Mouse (Mus musculus): ENCODE data around the gene Ptpn12.

Ptpn12 gene

DNA sequence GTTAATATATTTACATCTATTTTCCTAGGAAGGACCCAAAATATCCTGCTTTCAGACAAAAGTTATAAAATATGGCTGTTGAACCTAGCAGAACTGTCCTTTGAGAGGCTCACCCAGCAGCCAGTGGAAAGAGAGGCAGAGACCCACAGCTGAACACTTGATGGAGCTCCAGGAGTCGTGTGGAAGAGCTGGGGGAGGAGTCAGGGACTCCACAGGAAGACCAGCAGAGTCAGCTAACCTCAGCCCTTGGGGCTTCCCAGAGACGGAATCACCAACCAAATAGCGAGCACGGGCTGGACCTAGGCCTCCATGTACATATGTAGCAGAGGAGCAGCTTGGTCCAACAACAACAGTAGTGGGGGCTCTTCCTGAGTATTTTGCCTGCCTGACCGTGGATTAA lies 38.6 kb downstream of the Ptpn12 start:
- DNase-seq: peak; percentile 30

DNA sequence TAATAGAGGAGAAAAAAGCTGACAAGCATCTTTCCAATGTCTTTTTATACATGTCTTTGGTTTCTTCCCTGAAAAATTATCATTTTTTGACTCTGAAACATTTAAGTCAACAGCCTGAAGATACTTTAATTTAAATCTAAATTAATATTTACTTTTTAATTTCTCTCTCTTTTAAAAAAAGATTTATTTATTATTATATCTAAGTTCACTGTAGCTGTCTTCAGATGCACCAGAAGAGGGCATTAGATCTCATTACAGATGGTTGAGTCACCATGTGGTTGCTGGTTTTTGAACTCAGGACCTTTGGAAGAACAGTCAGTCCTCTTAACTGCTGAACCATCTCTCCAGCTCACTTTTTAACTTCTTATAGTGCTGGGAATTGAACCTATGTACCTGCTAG lies 44.8 kb downstream of the Ptpn12 start:
- DNase-seq: no peak

DNA sequence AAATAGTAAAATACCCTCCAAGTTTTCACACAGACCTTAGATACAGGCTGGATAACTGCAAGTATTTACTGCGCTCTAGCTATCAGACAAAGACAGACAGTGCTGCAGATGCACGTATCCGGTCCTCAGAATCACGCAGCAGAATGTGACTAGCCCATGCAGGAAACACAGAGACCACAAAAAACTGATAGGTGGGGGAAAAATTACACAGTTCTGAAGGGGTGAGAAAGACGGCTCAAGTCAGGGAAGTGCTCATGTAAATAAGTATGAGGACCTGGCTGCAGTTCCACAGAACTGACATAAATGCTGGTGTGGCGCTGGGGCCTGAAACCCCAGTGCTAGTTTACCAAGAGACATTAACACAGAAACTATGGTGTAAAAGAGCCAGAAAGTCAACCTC lies 53.0 kb downstream of the Ptpn12 start:
- no peak for DNase-seq

DNA sequence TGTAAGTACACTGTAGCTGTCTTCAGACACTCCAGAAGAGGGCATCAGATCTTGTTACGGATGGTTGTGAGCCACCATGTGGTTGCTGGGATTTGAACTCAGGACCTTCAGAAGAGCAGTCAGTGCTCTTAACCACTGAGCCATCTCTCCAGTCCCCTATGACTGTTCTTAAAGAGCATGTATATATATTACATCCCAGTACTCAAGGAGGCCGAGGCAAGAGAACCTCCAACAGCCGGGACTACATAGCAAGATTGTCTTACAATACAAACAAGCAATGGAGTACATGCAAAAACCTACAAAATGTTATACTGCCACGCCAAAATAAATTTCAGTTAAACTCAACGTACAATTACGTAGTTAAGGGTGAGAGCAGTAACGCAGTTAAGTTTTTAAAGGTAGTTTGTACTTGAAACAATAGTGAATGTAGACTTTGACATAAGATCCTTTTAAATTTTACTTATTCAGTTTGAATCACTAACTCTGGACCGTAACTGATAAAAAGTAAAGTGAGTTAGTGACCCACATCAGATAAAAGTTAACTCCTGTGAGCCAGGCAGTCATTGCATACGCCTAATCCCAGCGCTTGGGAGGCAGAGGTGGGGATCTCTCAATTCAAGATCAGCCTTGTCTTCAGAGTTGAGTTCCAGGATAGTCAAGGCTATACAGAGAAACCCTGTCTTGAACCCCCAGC lies 53.9 kb downstream of the Ptpn12 start:
- no peak for DNase-seq

DNA sequence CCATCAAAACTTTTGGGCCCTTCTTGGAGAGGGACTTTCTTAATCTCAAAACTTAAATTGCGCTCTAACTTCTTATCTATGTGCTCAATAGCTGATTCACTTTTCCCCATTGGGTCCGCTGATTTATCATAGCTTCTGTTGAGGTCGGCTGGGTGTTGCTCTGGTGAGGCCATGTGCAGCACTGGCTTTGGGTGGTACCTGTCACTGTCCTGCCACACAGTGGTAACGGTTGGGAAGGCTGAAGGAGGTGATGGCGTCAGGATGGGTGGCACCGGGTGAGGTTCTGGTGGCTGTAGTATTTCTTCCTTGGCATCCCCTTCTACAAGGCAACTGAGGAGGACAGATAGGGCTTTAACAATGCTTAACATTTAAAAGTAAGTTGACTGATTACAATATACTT lies 57.3 kb downstream of the Ptpn12 start:
- no peak for DNase-seq

DNA sequence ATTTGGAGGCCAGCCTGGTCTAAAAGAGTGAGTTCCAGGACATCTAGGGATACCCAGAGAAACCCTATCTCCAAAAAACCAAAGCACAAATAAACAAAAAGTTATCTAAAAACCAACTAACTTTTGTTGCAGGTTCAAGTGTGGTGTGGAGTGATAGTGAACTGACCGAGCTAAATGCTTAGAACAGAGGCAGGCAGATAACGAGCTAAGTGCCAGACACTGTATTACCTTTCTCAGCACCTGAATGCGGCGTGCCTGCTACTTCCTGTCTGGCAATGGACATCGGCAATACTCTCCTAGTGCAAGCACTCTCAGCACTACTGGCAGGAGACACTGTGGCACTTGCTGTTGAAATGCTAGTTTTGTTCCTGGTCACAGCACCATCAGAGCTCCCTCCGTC lies 58.2 kb downstream of the Ptpn12 start:
- no peak for DNase-seq

DNA sequence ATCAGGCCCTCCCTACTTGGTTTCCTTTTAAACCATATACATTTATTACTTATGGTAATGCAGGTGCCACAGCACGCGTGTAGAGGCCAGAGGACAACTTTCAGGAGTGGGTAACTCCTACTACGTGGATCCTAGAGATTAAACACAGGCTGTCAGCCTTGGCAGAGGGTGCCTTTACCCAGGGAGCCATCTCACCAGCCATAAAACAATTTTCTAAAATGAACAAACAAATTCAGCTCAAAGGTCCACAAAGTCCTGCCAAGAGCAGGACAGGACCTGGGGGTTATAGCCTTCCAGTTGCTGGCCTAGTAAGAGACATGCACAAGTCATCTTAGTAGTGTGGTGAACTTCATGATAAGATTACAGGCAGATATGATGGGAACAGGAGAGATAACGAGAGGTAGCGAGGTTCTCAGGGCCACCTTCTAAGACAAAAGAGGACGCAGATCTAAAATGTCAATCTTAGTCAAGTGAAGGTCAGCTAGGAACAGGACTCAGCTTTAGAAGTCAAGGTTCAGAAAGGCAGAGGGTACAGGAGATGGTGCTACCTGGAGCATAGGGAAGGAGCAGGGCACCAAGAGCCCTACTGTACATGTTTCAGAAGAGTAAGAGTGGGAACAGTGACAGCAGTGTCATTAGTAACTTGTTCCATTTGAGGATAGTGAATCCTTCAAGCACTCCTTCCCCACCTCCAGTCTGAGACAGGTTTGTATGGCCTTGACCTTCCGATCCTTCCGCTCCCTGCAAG lies 65.5 kb downstream of the Ptpn12 start:
- no peak for DNase-seq

DNA sequence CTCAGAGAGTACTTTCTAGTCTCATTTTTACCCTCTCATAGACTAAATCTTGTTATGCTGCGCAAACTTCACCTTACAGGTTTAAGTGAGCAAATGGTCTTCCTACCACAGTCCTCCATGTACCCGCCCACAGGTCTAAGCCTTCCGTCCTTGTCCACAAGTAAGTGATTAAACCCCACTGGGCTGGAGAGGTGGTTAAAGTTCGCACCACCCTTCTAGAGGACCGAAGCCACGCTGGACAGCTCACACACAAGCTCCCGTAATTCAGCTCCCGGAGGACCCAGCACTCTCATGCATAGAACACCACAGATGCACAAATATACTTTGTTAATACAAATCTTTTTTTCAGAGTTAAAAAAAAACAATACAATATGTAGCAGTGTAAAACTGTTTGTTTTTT lies 69.4 kb downstream of the Ptpn12 start:
- DNase-seq: peak; percentile 19

DNA sequence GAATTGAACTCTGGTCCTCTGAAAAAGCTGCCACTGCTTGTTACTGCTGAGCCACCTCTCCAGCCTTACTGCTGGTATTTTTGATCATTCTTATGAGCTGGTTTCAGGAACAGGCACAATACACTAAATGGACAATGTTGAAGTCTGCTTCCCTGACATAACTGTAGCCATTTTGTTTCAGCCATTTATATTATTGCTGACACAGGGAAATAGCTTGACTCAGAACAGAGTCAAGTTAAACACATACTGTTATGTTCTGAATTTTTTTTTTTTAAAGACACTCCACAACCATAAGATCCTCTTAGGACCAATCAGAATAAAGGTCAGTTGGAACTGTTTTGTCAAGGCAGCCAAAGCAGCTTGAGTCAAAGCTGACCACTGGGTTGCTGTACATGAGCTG lies 72.2 kb downstream of the Ptpn12 start:
- no peak for DNase-seq

DNA sequence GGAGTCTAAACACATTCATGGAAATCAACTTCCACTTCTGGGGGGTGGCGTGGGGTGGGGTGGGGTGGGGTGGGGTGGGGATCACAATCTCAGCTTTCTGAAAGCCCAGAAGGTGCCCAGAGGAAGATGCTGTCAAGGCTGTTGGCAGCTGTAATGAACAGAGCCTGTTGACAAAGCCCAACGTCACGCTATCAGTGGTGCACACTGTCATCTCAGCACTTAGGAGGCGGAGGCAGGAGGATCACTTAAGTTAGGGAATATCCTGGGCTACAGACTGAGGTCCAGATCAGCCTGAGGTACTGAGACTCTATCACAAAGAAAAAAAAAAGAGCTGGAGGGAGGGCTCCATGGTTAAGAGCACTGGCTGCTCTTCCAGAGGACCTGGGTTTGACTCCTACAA lies 81.0 kb downstream of the Ptpn12 start:
- no peak for DNase-seq

DNA sequence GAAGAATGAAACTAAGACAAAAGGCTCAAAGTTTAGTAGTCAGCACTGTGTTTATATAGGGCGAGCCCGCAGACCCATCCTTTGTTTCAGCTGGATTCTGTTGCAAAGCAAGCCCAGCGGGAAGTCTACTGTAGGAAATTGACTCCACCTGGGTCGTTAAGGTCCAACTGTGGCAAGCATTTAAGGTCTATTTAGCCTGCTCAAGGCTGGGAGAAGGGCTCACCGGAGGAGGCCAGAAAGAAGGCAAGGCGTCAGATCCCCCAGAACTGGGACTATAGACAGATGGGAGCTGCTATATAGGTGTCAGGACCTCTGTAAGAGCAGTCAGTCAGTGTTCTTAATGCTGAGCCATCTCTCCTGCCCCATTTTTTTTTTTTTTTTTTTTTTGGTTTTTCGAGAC lies 81.7 kb downstream of the Ptpn12 start:
- DNase-seq: no peak

DNA sequence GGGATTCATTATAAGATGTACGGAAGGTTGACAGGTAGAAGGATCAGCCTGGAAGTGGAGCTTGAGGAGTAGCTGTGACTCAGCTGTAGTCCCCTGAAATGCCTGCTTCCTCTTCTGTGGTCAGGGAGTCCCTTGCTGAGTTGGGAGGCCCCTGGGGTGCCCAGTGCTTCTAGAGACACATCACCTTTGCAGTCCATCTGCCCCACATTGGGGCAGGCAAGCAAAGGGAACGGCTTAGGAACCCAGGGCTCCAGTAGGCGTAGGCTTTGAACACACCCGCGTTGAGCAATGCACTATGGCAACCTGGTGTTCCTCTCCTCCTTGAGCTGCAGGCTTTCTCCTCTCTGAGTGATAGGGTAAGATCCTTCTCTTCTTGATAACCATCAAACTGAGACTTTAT lies 82.6 kb downstream of the Ptpn12 start:
- no peak for DNase-seq

DNA sequence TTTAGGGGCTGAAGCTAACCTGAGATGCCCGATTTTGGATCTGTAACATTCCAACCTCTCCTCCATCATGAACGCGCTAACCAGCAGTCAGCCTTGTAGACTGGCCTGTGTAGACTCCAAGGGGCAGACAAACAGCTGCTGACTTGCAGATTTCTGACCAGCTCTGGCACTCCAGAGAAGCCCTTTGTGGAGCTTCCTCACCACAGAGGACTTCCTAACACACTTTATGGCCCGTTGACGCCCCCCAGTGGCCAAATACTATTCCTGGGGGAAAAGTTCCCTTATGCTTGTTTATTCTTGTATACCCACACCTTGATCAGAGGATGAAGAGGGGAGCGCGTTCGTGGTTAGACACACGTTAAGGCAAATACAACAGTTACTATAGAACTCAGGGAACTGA lies 86.7 kb downstream of the Ptpn12 start:
- peak; percentile 68 for DNase-seq

DNA sequence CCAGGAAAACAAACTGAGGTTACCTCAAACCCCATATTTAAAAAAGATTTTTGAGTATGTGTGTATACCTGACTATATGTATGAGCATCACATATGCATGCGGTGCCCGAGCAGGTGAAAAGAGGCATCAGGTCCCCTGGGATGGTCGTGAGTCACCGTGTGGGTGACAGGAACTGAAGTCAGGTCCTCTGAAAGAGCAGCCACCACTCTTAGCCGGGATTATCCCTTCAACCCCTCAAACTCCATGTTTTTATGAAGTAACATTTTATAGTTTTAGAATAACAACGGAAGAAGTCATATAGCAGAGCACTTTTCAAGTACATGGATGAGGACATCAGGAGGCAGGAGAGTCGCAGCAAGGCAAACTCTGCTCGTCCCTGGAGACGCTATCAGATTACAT lies 87.2 kb downstream of the Ptpn12 start:
- no peak for DNase-seq

DNA sequence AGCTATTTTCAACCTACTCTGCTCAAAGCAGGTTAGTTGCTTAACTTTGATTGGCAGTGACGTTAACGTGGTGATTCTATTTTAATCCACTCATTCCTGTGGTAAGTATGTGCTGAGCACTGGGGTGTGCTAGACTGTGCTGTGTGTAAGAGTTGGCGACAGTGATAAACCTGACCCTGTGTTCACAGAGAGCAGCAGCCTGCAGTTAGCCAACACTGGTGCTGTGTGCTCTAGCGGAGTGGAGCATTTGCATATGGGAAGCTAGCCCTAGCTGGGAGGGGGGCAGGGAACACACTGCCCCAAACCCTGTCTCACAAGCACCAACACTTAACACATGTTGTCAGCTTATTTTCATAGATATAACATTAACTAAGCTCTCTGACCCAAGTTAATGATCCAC lies 87.8 kb downstream of the Ptpn12 start:
- DNase-seq: peak; percentile 68

DNA sequence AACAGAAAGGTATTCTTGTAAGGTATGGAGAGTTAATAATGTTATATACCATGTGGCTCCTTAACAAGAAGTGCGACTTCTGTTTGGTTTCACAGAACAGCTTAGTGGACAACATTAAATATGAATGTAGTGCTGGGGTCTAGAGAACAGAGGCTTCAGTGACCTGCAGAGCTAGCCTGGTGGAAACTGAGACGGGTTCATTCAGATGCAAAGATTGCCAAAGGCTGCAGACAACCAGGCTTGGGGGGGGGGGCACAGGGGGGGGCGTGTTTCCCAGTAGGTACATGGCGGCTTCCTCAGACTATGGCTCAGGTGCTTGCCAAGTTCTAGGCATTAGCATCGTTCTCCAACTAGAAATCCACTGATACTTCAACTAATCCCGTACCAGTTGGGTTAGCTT lies 91.3 kb downstream of the Ptpn12 start:
- DNase-seq: no peak

DNA sequence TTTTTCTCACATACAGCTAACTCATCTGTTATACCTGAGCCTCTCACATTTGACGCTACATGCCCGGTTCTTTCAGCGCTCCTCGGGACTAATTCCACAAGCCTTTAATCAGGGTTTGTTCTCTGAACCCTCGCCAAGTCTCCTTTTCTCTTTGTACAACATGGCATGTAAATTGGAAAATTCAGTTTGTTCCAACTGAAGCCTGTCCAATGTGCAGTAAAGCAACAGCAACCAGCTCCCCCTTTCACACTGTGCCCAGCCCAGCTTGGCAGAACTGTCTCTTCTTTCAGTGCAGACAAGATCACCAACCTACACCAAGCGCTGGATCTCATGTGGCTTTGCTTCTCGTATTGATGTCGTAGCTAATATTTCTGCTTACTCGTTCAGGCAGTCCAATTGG lies 92.4 kb downstream of the Ptpn12 start:
- DNase-seq: no peak

DNA sequence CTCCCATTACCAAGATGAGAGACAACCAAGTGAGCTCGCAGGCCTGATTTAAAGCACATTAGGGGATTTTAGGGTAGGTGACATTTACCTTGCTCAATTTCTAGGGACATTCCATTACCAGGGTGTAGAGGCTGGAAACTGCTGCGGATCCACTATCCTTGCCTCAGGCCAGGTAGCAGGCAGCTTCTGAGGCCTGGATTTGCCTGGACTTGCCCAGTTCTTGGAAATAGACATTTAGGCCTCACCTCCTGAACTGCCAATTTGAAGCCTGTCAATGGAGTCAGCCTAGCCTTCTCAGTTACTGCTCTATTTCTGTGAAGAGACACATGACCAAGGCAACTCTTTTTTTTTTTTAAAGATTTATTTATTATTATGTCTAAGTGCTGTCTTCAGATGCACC lies 94.8 kb downstream of the Ptpn12 start:
- no peak for DNase-seq

DNA sequence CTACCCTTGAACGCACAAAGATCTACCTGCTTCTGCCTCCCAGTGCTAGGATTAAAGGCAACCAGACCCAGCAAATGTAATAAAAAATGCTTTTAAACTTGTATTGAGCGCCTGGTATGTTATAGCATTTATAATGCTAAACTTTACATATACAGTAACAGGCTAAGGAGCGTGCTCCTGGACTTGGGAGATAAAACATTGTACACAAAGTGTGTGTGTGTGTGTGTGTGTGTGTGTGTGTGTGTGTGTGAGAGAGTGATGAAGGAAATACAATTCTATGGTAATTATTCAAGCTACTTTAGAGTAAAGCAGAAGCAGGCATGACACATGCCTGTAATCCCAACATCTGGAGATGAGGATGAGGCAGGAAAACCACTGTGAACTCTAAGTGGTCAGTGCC lies 99.4 kb downstream of the Ptpn12 start, which contains the start of gene Rsbn1l:
TSS of gene Rsbn1l (minus strand) at position 101 of the 400 bp plus-strand sequence.
- DNase-seq: no peak

DNA sequence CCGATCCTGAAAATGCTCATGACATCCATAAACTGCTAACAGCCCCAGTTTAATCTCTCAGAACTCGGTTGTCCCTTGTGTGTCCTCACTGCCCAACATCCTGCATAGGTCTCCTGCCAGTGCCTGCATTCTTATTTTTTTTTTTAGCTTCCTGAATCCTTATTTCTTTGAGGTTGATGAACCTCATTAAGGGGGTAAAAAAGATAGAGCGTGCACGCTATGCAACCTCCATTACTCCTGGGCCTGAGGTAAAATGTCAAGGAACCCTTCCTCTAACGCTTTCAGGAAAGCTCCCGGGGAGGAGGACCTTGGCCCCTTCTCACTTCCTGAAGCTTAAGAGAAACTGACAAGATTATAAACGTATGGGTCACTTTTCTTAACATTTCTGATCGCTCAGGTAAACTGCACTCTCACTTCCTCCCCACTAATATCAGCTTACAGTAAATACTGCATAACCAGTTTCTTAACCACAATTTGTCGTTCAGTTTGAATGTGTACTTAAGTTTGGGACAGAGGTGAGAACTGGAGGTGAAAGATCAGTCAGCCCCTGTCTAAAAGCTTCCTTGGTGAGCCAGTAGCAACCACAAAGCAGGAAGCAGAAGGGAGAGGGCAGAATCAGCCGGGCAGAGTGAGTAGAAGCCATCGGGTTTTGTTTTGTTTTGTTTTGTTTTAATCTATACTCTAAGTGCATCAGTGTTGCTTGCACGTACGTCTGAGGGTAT lies 100.4 kb downstream of the Ptpn12 start:
- no peak for DNase-seq

DNA sequence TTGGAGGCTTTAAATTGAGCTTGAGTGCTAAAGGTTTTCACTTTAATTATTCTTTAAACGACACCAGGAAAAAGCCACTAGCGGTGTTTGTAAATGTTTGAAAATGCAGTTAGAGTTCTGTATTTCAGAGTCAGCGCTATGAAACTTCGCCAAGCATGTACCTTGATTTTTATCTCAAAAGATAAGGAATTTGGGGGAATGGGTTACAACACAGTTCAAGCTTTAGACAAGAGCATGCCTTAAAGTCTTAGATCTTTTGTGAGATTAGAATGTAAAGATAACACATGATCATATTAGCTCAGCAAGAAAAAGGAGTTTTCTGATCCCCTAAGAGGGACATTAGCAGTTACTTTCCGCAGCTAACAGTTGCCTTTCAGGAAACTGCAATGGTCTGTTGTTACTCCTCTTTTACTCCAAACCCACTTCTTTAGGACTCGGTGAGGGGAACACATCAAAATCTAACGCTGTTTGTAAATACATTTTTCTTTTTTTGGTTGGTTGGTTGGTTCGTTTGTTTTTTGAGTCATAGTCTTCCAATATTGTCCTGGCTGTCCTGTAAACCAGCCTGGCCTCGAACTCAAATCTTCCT lies 103.3 kb downstream of the Ptpn12 start:
- no peak for DNase-seq

DNA sequence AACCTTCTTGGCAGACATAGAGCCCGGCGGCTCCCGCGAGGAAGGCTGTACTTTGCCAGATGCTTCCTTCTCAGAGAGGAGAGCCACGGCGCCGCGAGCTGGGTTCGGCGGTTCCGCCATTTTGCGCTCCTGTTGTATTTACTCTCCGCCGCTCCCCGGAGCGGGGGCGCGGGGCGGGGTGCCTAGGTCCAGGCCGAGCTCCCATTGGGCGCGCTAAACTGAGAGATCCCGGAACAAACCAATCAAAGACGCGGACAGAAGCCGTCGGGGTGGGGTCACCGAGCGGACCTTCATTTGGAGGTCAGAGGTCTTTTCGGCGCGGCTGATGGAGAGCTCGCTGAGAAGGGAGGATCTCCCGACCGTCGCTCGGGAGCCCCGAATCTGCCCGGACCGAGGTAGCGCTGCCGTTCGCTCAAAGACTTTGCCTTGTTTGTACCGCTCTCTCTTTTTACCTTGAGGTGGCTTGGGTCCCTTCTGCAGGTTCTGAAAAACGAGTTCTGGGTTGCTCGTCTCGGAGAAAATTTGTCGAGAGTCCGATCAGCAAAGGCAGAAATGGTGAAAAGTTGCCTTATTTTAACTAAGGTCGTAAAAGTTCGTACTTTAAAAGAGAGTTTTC lies 103.9 kb downstream of the Ptpn12 start:
- peak; percentile 97 for DNase-seq

Data from kidney, postnatal 10 days (tissue).